Mouse (Mus musculus) neutrophil, adult 5-6 weeks (primary cell): ENCODE results near the gene Nkx3-2. TPM values are rescaled to one million over a fixed set of nuclear protein-coding genes. Genes with fewer than 3 reads are reported as not detected.

ENCODE experiments used
- ATAC-seq: fragments of 151-379, 151-347 bp; 2 replicates; pipeline ENCODE4 v1.8.0; 2017; ENCODE audit warnings: mild to moderate bottlenecking, moderate TSS enrichment; ENCODE audit not compliant: insufficient number of reproducible peaks, poor library complexity, low FRiP score, severe bottlenecking; ENCODE audit errors: extremely low read depth
- total RNA-seq: library from RNA; stranded (forward); fragments of 200-1000 nt; gene quantifications from 2 replicates; pipeline ENCODE4 v1.2.3, GENCODE M21; 2017

Gene Nkx3-2
- total RNA-seq, 1 experiment from 2014 or later, result not detected

GRCm38 (mm10) chr5:41737039-41737438, 27.3 kb downstream of the Nkx3-2 start:
- ATAC-seq, result no peak

GRCm38 (mm10) chr5:41727017-41727416, 37.3 kb downstream of the Nkx3-2 start:
- ATAC-seq, result no peak

GRCm38 (mm10) chr5:41725573-41725972, 38.7 kb downstream of the Nkx3-2 start:
- ATAC-seq, result no peak

Other genes with a start within 250 kb of the Nkx3-2 start
- 27.6 and 37.3 TPM in 2 replicates for gene Rab28, start 56.3 kb downstream of the Nkx3-2 start, total RNA-seq
- 64.5 and 65.5 TPM in 2 replicates for gene Bod1l, start 79.8 kb upstream of the Nkx3-2 start, total RNA-seq